Mouse (Mus musculus): Measurements from ENCODE around the gene Cenpp.
"Not testable (repeated sequence)": the region's sequence is repeated elsewhere in the genome, so short reads cannot be mapped to it uniquely, and the experiment has no call there.

DNA sequence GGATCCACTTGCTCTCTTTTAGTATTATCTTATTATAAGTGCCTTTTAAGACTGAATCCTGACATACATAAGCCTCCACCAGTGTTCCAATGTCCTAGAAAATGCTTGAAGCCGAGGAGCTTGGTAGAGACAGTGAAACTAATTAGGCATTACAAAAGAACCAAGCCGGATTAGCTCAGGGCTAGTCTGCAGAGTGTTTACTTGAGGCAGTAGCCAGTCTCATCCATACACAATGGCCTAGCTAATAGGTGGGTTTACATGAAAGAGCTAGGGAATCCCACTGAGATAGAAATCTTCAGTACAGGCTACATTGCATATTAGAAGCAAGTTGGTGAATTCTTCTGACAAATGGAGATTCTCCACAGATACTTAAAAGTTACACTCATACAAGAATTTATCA is 50.0 kb downstream of the Cenpp start:
- not testable (repeated sequence) for TF ChIP-seq CTCF (IDR thresholded peaks at IDR 0.05; ENCODE audit: extremely low read depth, insufficient read depth, insufficient read length, insufficient replicate concordance); POLR2A (IDR thresholded peaks at IDR 0.05; ENCODE audit: low read depth, low read length)

Data from spleen, adult 2 months (tissue).